Mouse (Mus musculus) lung, embryonic 14.5 days (tissue): Measurements from ENCODE around the gene Zbtb37. TPM values are rescaled to one million over a fixed set of nuclear protein-coding genes. Genes with fewer than 3 reads are reported as not detected.

Source experiments
- ATAC-seq: fragments of 200-750 bp; cut with Nextera tagmentation; 2 replicates; pipeline ENCODE4 v1.8.0; 2017; ENCODE audit warnings: mild to moderate bottlenecking, moderate TSS enrichment, moderate library complexity; ENCODE audit not compliant: insufficient read depth
- DNase-seq: peaks from one replicate; pipeline ENCODE4 v3.0.0-alpha.2; 2015
- H3K27ac ChIP-seq: fragments of 300-500 bp; sonication (generic); 2 replicates; pipeline ENCODE4 v1.5.1; 2014; ENCODE audit warnings: low read depth, mild to moderate bottlenecking, moderate library complexity
- H3K27me3 ChIP-seq: fragments of 300-500 bp; sonication (generic); 2 replicates; pipeline ENCODE4 v1.6.1; 2014; ENCODE audit warnings: low read length, control low read depth; ENCODE audit not compliant: insufficient read depth
- H3K36me3 ChIP-seq: fragments of 300-500 bp; sonication (generic); 2 replicates; pipeline ENCODE4 v1.6.1; 2014; ENCODE audit warnings: control low read depth; ENCODE audit not compliant: insufficient read depth
- H3K4me1 ChIP-seq: fragments of 300-500 bp; sonication (generic); 2 replicates; pipeline ENCODE4 v1.6.1; 2014; ENCODE audit warnings: antibody characterized with exemption, control low read depth; ENCODE audit not compliant: insufficient read depth
- H3K4me2 ChIP-seq: fragments of 300-500 bp; sonication (generic); 2 replicates; pipeline ENCODE4 v1.6.1; 2014; ENCODE audit warnings: mild to moderate bottlenecking
- H3K4me3 ChIP-seq: fragments of 300-500 bp; sonication (generic); 2 replicates; pipeline ENCODE4 v1.5.1; 2014; ENCODE audit warnings: low read depth, low read length
- H3K9ac ChIP-seq: fragments of 300-500 bp; sonication (generic); 2 replicates; pipeline ENCODE4 v1.6.1; 2014
- H3K9me3 ChIP-seq: fragments of 300-500 bp; sonication (generic); 2 replicates; pipeline ENCODE4 v1.6.1; 2016; ENCODE audit warnings: low read depth, low read length, control low read depth
- CTCF ChIP-seq: IDR thresholded peaks from 2 replicates; pipeline ENCODE4 v1.5.1; 2016; ENCODE audit warnings: antibody characterized with exemption, low read depth
- WGBS: fragments of 180-500 bp; shearing (Covaris S2); extraction: QIAGEN DNeasy Blood & Tissue Kit; methylation state at CpG from one replicate; pipeline ENCODE4 v1.1.7; 2014; 5-methylcytosine and 5-hydroxymethylcytosine counted together
- polyA plus RNA-seq: library from polyadenylated mRNA; unstranded; fragments of >200 nt; fragmentation: Nextera tagmentation; extraction: Ambion mirVana; gene quantifications from 2 replicates; pipeline ENCODE4 v1.2.1, GENCODE M21; 2014

The Zbtb37 gene
- polyA plus RNA-seq, 1 experiment from 2014 or later: 12.2 TPM

GRCm38 (mm10) chr1:161038004-161038403, 3.4 kb upstream of the Zbtb37 start:
- H3K4me2 ChIP-seq: peak overlapping the region; percentile 85
- H3K4me1 ChIP-seq: no peaks in the 10 kb centered on the region
- H3K27me3 ChIP-seq: no peaks in the 10 kb centered on the region
- peaks cover 55% of the 10 kb centered on the region for H3K36me3 ChIP-seq
- WGBS: 34% methylated on average over 3 of the region's 3 CpGs
- DNase-seq (peak; percentile 12), ATAC-seq (no peak)
- H3K4me3 ChIP-seq: peak overlapping the region; percentile 81
- H3K9me3 ChIP-seq: no peaks in the 10 kb centered on the region
- peak overlapping the region; percentile 97 for H3K9ac ChIP-seq
- H3K27ac ChIP-seq: peak overlapping the region; percentile 75
- TF ChIP-seq CTCF: no peak

- ATAC-seq: no peak
- H3K36me3 ChIP-seq: peaks cover 55% of the 10 kb centered on the region
- no peaks in the 10 kb centered on the region for H3K27me3 ChIP-seq
- peak overlapping the region; percentile 81 for H3K4me3 ChIP-seq
- WGBS: 17% methylated on average over 3 of the region's 3 CpGs
- H3K4me2 ChIP-seq: peak overlapping the region; percentile 85
- H3K4me1 ChIP-seq: no peaks in the 10 kb centered on the region
- peak overlapping the region; percentile 97 for H3K9ac ChIP-seq
- no peak for TF ChIP-seq CTCF
- H3K27ac ChIP-seq: peak overlapping the region; percentile 75
- no peaks in the 10 kb centered on the region for H3K9me3 ChIP-seq
- DNase-seq: peak; percentile 29
Measured at GRCm38 (mm10) chr1:161037599-161037998, 3.0 kb upstream of the Zbtb37 start.

GRCm38 (mm10) chr1:161037026-161037425, 2.4 kb upstream of the Zbtb37 start:
- no peak for TF ChIP-seq CTCF
- Histone ChIP-seq H3K4me1 (no peaks in the 10 kb centered on the region), H3K9me3 (no peaks in the 10 kb centered on the region), H3K4me2 (peak overlapping the region; percentile 85), H3K27me3 (no peaks in the 10 kb centered on the region), H3K27ac (peak overlapping the region; percentile 97), H3K4me3 (peak overlapping the region; percentile 81), H3K36me3 (peaks cover 60% of the 10 kb centered on the region), H3K9ac (peak overlapping the region; percentile 97)
- ATAC-seq (no peak), DNase-seq (no peak)
- WGBS: 2% methylated on average over 1 of the region's 1 CpGs

GRCm38 (mm10) chr1:161036411-161036841, 1.8 kb upstream of the Zbtb37 start:
- Histone ChIP-seq H3K27me3 (no peaks in the 10 kb centered on the region), H3K4me3 (peak overlapping the region; percentile 81), H3K36me3 (peaks cover 60% of the 10 kb centered on the region), H3K9ac (peak overlapping the region; percentile 97), H3K4me1 (no peaks in the 10 kb centered on the region), H3K27ac (peak overlapping the region; percentile 97), H3K9me3 (no peaks in the 10 kb centered on the region), H3K4me2 (peak overlapping the region; percentile 85)
- ATAC-seq (no peak), DNase-seq (peak; percentile 51)
- WGBS: under 1% methylated on average over 5 of the region's 5 CpGs
- TF ChIP-seq CTCF: no peak

- no peaks in the 10 kb centered on the region for H3K27me3 ChIP-seq
- peak overlapping the region; percentile 81 for H3K4me3 ChIP-seq
- H3K9me3 ChIP-seq: no peaks in the 10 kb centered on the region
- WGBS: under 1% methylated on average over 6 of the region's 6 CpGs
- DNase-seq (peak; percentile 59), ATAC-seq (no peak)
- peak overlapping the region; percentile 85 for H3K4me2 ChIP-seq
- peaks cover 63% of the 10 kb centered on the region for H3K36me3 ChIP-seq
- H3K4me1 ChIP-seq: no peaks in the 10 kb centered on the region
- H3K27ac ChIP-seq: peak overlapping the region; percentile 97
- no peak for TF ChIP-seq CTCF
- H3K9ac ChIP-seq: peak overlapping the region; percentile 97
Measured at GRCm38 (mm10) chr1:161035786-161036404, 1.2 kb upstream of the Zbtb37 start.

- peak overlapping the region; percentile 81 for H3K4me3 ChIP-seq
- no peak for TF ChIP-seq CTCF
- no peaks in the 10 kb centered on the region for H3K4me1 ChIP-seq
- H3K36me3 ChIP-seq: peaks cover 66% of the 10 kb centered on the region
- ATAC-seq: peak; percentile 18
- H3K9ac ChIP-seq: peak overlapping the region; percentile 97
- under 1% methylated on average over 14 of the region's 14 CpGs for WGBS
- H3K4me2 ChIP-seq: peak overlapping the region; percentile 85
- peak overlapping the region; percentile 97 for H3K27ac ChIP-seq
- no peaks in the 10 kb centered on the region for H3K9me3 ChIP-seq
- H3K27me3 ChIP-seq: no peaks in the 10 kb centered on the region
- peak; percentile 67 for DNase-seq
Measured at GRCm38 (mm10) chr1:161035281-161035785, 684 bp upstream of the Zbtb37 start.

GRCm38 (mm10) chr1:161033856-161034434, 704 bp downstream of the Zbtb37 start:
- peak overlapping the region; percentile 89 for H3K27ac ChIP-seq
- H3K4me3 ChIP-seq: peak overlapping the region; percentile 81
- peak overlapping the region; percentile 66 for H3K4me2 ChIP-seq
- ATAC-seq (no peak), DNase-seq (no peak)
- H3K9me3 ChIP-seq: no peaks in the 10 kb centered on the region
- peak overlapping the region; percentile 62 for H3K9ac ChIP-seq
- WGBS: under 1% methylated on average over 21 of the region's 21 CpGs
- TF ChIP-seq CTCF: no peak
- H3K4me1 ChIP-seq: no peaks in the 10 kb centered on the region
- H3K36me3 ChIP-seq: peaks cover 68% of the 10 kb centered on the region
- no peaks in the 10 kb centered on the region for H3K27me3 ChIP-seq
